8 mouse cellular contexts compared by ENCODE assay signal in genomic region chr10:78245225-78245547, GRCm38 (mm10). TPM values are rescaled to one million over a fixed set of nuclear protein-coding genes. Genes with fewer than 3 reads are reported as not detected.
DNase-seq lines count a peak whose midpoint lies in the region; ATAC-seq and TF ChIP-seq lines count a peak whose summit lies in the region.

No protein-coding gene starts in this region.

- peak overlapping the region; percentile 70 for H3K4me3 ChIP-seq in heart, embryonic 16.5 days (ENCODE audit: low read length)
- peak overlapping the region; percentile 88 for H3K4me3 ChIP-seq in bone marrow macrophage, adult 2 months (ENCODE audit: insufficient read depth, low read length)
- peak overlapping the region; percentile 93 for H3K4me3 ChIP-seq in hindbrain, embryonic 12.5 days
- peak overlapping the region; percentile 94 for H3K4me3 ChIP-seq in midbrain, embryonic 13.5 days (replicated peaks)

- no peaks in the 10 kb centered on the region for H3K9me3 ChIP-seq in heart, embryonic 16.5 days (replicated peaks; ENCODE audit: control insufficient read depth, low read length)
- H3K9me3 ChIP-seq in hindbrain, embryonic 12.5 days (replicated peaks) = no peaks in the 10 kb centered on the region
- H3K9me3 ChIP-seq in midbrain, embryonic 13.5 days = no peaks in the 10 kb centered on the region

- intact Hi-C loops in heart, postnatal 14 days (cut with DNase I) = no loop called here

- TF ChIP-seq POLR2A in bone marrow macrophage, adult 2 months (IDR thresholded peaks at IDR 0.05; ENCODE audit: borderline replicate concordance, low read depth, low read length) = no peak

- H3K4me1 ChIP-seq in heart, embryonic 16.5 days (ENCODE audit: control insufficient read depth, insufficient read depth, low read length) = peaks cover 12% of the 10 kb centered on the region
- H3K4me1 ChIP-seq in bone marrow macrophage, adult 2 months (ENCODE audit: control insufficient read depth, insufficient read depth, low read length) = peaks cover 10% of the 10 kb centered on the region
- H3K4me1 ChIP-seq in hindbrain, embryonic 12.5 days = peaks cover 21% of the 10 kb centered on the region
- H3K4me1 ChIP-seq in midbrain, embryonic 13.5 days (replicated peaks) = peaks cover 23% of the 10 kb centered on the region

- no peak for TF ChIP-seq CTCF in bone marrow macrophage, adult 2 months (IDR thresholded peaks at IDR 0.05; ENCODE audit: low read depth, low read length)

- peak; percentile 8; the same call in 1 of the 2 replicates for ATAC-seq in heart, embryonic 16.5 days (replicated peaks; ENCODE audit: extremely low read depth, insufficient read depth, low FRiP score)
- ATAC-seq in hindbrain, embryonic 12.5 days (ENCODE audit: low FRiP score) = peak; percentile 48
- ATAC-seq in midbrain, embryonic 13.5 days = peak; percentile 35; the same call in 1 of the 2 replicates

- peak overlapping the region; percentile 56 for H3K27ac ChIP-seq in heart, embryonic 16.5 days (ENCODE audit: low read length)
- H3K27ac ChIP-seq in bone marrow macrophage, adult 2 months (ENCODE audit: insufficient read depth, low read depth, low read length) = 0 out of 2 replicates have a peak overlapping the region, but pooled peaks have one; percentile 4
- H3K27ac ChIP-seq in hindbrain, embryonic 12.5 days = peak overlapping the region; percentile 74
- peak overlapping the region; percentile 80 for H3K27ac ChIP-seq in midbrain, embryonic 13.5 days

- peak overlapping the region; percentile 98 for H3K4me2 ChIP-seq in heart, embryonic 16.5 days (ENCODE audit: low read depth, low read length)
- H3K4me2 ChIP-seq in hindbrain, embryonic 12.5 days (replicated peaks) = peak overlapping the region; percentile 84
- H3K4me2 ChIP-seq in midbrain, embryonic 13.5 days (replicated peaks) = peak overlapping the region; percentile 94

- 16% methylated on average over 7 of the region's 7 CpGs for WGBS in heart, embryonic 16.5 days
- 18% methylated on average over 7 of the region's 7 CpGs for WGBS in hindbrain, embryonic 12.5 days
- 20% methylated on average over 7 of the region's 7 CpGs for WGBS in midbrain, embryonic 13.5 days

- no peak for DNase-seq in heart, postnatal 14 days
- no peak for DNase-seq in ovary, postnatal 14 days (ENCODE audit: low spot score)
- no peak for DNase-seq in cerebellum, postnatal 14 days
- no peak for DNase-seq in right cerebral cortex, adult 2 months (ENCODE audit: low spot score in 2 of 2)

- no peaks in the 10 kb centered on the region for H3K27me3 ChIP-seq in heart, embryonic 16.5 days (ENCODE audit: control insufficient read depth, insufficient read depth, low read length)
- H3K27me3 ChIP-seq in hindbrain, embryonic 12.5 days = no peaks in the 10 kb centered on the region
- H3K27me3 ChIP-seq in midbrain, embryonic 13.5 days = no peaks in the 10 kb centered on the region

- no peaks in the 10 kb centered on the region for H3K36me3 ChIP-seq in heart, embryonic 16.5 days (ENCODE audit: control insufficient read depth, insufficient read depth)
- 0 out of 2 replicates have a peak, but pooled peaks cover 2% of the 10 kb centered on the region for H3K36me3 ChIP-seq in hindbrain, embryonic 12.5 days
- H3K36me3 ChIP-seq in midbrain, embryonic 13.5 days = 0 out of 2 replicates have a peak, but pooled peaks cover 3% of the 10 kb centered on the region

- H3K9ac ChIP-seq in heart, embryonic 16.5 days (ENCODE audit: low read length) = peak overlapping the region; percentile 80
- H3K9ac ChIP-seq in hindbrain, embryonic 12.5 days = peak overlapping the region; percentile 92
- H3K9ac ChIP-seq in midbrain, embryonic 13.5 days (replicated peaks) = peak overlapping the region; percentile 91

RNA-seq across cellular contexts. Expression of gene Trappc10, which starts 0.7 kb away (rescaled TPM):
- 7.0 and 11.9 TPM in 2 replicates for polyA plus RNA-seq in heart, embryonic 16.5 days (2015; fragmentation: Nextera tagmentation; extraction: Ambion mirVana)
- 10 to 100 TPM; 42.0 to 42.8 TPM for total RNA-seq in heart, postnatal 14 days (2021)
- 25.2 and 29.6 TPM in 2 replicates for polyA plus RNA-seq in bone marrow macrophage, adult 2 months (2012; ENCODE audit: insufficient read depth, insufficient read length, missing spikeins)
- polyA plus RNA-seq in hindbrain, embryonic 12.5 days (2016; fragmentation: Nextera tagmentation; extraction: Ambion mirVana) = 23.4 and 26.0 TPM in 2 replicates
- 21.3 and 26.7 TPM in 2 replicates for polyA plus RNA-seq in midbrain, embryonic 13.5 days (2015; fragmentation: Nextera tagmentation; extraction: Ambion mirVana)

Comparison
In these comparisons a context has a peak if more than half of its experiments do, and no peak if none do; other contexts are left out.
1. H3K27ac ChIP-seq: peak in every context shown above with its lines; median percentile 80 in midbrain, embryonic 13.5 days; 74 in hindbrain, embryonic 12.5 days; 56 in heart, embryonic 16.5 days; 4 in bone marrow macrophage, adult 2 months.